Mouse (Mus musculus) spleen, postnatal 10 days (tissue): Measurements from ENCODE around the gene Sirpa.
A peak's percentile ranks its signal among the peaks of the same experiment; 100 is the strongest.

Source experiments
- DNase-seq, 2 experiments: peaks; one replicate each; pipeline ENCODE4 v3.0.0; 2021 to 2022; ENCODE audit warnings: low spot score in 2 of 2

The Sirpa gene

GRCm38 (mm10) chr2:129582261-129582660 is 10.4 kb upstream of the Sirpa start:
- DNase-seq: no peak

GRCm38 (mm10) chr2:129584905-129585304 is 7.7 kb upstream of the Sirpa start:
- DNase-seq: no peak

GRCm38 (mm10) chr2:129585904-129586514 is 6.6 kb upstream of the Sirpa start:
- DNase-seq: no peak

GRCm38 (mm10) chr2:129587241-129587640 is 5.4 kb upstream of the Sirpa start:
- no peak for DNase-seq

- DNase-seq: no peak
Observed at GRCm38 (mm10) chr2:129587825-129588251, 4.8 kb upstream of the Sirpa start.

- peak in 1 of 2 experiments; percentile 42 for DNase-seq
Observed at GRCm38 (mm10) chr2:129591897-129592296, 738 bp upstream of the Sirpa start.

- peak; percentile 29 to 53 for DNase-seq
Observed at GRCm38 (mm10) chr2:129593141-129593875, 673 bp downstream of the Sirpa start.

- DNase-seq: peak in 1 of 2 experiments; percentile 24
Observed at GRCm38 (mm10) chr2:129593876-129594421, 1.3 kb downstream of the Sirpa start.

GRCm38 (mm10) chr2:129594569-129594968 is 1.9 kb downstream of the Sirpa start:
- DNase-seq: no peak

GRCm38 (mm10) chr2:129595206-129595605 is 2.6 kb downstream of the Sirpa start:
- DNase-seq: no peak

GRCm38 (mm10) chr2:129595661-129596209 is 3.1 kb downstream of the Sirpa start:
- DNase-seq: peak in 1 of 2 experiments; percentile 25

- no peak for DNase-seq
Observed at GRCm38 (mm10) chr2:129596555-129597172, 4.0 kb downstream of the Sirpa start.

- no peak for DNase-seq
Observed at GRCm38 (mm10) chr2:129597581-129597980, 4.9 kb downstream of the Sirpa start.

GRCm38 (mm10) chr2:129598094-129598493 is 5.5 kb downstream of the Sirpa start:
- DNase-seq: no peak

- no peak for DNase-seq
Observed at GRCm38 (mm10) chr2:129599231-129600084, 6.8 kb downstream of the Sirpa start.

- no peak for DNase-seq
Observed at GRCm38 (mm10) chr2:129601059-129601650, 8.5 kb downstream of the Sirpa start.

GRCm38 (mm10) chr2:129601894-129602663 is 9.4 kb downstream of the Sirpa start:
- no peak for DNase-seq

- no peak for DNase-seq
Observed at GRCm38 (mm10) chr2:129602856-129603255, 10.2 kb downstream of the Sirpa start.

- DNase-seq: no peak
Observed at GRCm38 (mm10) chr2:129603536-129603935, 10.9 kb downstream of the Sirpa start.

GRCm38 (mm10) chr2:129604032-129604431 is 11.4 kb downstream of the Sirpa start:
- no peak for DNase-seq
